In genomic region chr3:83797828-83798227, GRCm38 (mm10) we compare ENCODE assay signal across 7 mouse cellular contexts. TPM values are rescaled to one million over a fixed set of nuclear protein-coding genes. Genes with fewer than 3 reads are reported as not detected.
DNase-seq lines count a peak whose midpoint lies in the region; ATAC-seq and TF ChIP-seq lines count a peak whose summit lies in the region.

No protein-coding gene starts in this region.

- peak; percentile 76 for ATAC-seq in Patski
- ATAC-seq in hindbrain, embryonic 13.5 days (ENCODE audit: low FRiP score) = peak; percentile 73; the same call in 1 of the 2 replicates

- in situ Hi-C loops in Patski (cut with MboI; ENCODE audit: low pct_unique_long_range_greater_than_20kb) = no loop called here

- CTCF ChIA-PET in Patski (lab: Charles Lee) = interaction anchor here (0.7 to 1.8 kb wide), 20 partner anchors 8 to 328 kb away, joined by 3 to 12 read pairs (median 4); partner anchors contain the start of gene Tlr2

- peaks cover 29% of the 10 kb centered on the region for H3K27me3 ChIP-seq in Patski
- H3K27me3 ChIP-seq in hindbrain, embryonic 13.5 days = no peaks in the 10 kb centered on the region

- 0 out of 2 replicates have a peak, but pooled peaks cover 7% of the 10 kb centered on the region for H3K9me3 ChIP-seq in hindbrain, embryonic 13.5 days

- intact Hi-C loops in left cerebral cortex, postnatal 14 days (cut with DNase I) = loop anchor here (2.0 kb wide), 1 partner anchor 101 kb away; no protein-coding TSS in a partner anchor

- H3K9ac ChIP-seq in hindbrain, embryonic 13.5 days = no peak overlapping the region

- no peaks in the 10 kb centered on the region for H3K4me1 ChIP-seq in hindbrain, embryonic 13.5 days (replicated peaks)

- 7% methylated on average over 10 of the region's 10 CpGs for WGBS in hindbrain, embryonic 13.5 days

- DNase-seq in Patski (ENCODE audit: low read depth, low spot score) = peak; percentile 22
- DNase-seq in cerebellum, adult 18-20 months = peak; percentile 8 to 35
- peak; percentile 16 to 61 for DNase-seq in frontal cortex, postnatal 10 days (ENCODE audit: low spot score in 2 of 2)
- peak; percentile 31 to 63 for DNase-seq in left cerebral cortex, postnatal 14 days (ENCODE audit: low spot score in 2 of 2)
- DNase-seq in mesoderm, embryonic 11.5 days (ENCODE audit: low read depth, low spot score) = peak; percentile 78
- DNase-seq in spleen, postnatal 10 days (ENCODE audit: low spot score in 2 of 2) = peak; percentile 25 to 75

- POLR2A ChIA-PET in Patski (lab: Charles Lee) = interaction anchor here (1.0 kb wide), 1 partner anchor 101 kb away, joined by 4 read pairs; no protein-coding TSS in a partner anchor

- no peak overlapping the region for H3K4me3 ChIP-seq in hindbrain, embryonic 13.5 days

- peak; percentile 97 for TF ChIP-seq CTCF in Patski (IDR thresholded peaks at IDR 0.05)

- H3K4me2 ChIP-seq in hindbrain, embryonic 13.5 days = no peak overlapping the region

- no peaks in the 10 kb centered on the region for H3K36me3 ChIP-seq in hindbrain, embryonic 13.5 days

- H3K27ac ChIP-seq in hindbrain, embryonic 13.5 days = no peak overlapping the region

RNA-seq across cellular contexts. Expression of gene Sfrp2, which starts 31.7 kb away (rescaled TPM):
- polyA plus RNA-seq in Patski (2021) = 0.23 TPM
- polyA plus RNA-seq in hindbrain, embryonic 13.5 days (2015; fragmentation: Nextera tagmentation; extraction: Ambion mirVana) = 71.1 and 83.7 TPM in 2 replicates
- total RNA-seq in left cerebral cortex, postnatal 14 days (2021) = 1 to 10 TPM; 4.2 to 5.7 TPM

RNA-seq across cellular contexts. Expression of gene Tlr2, which starts 43.7 kb away (rescaled TPM):
- 23.1 TPM for polyA plus RNA-seq in Patski (2021)
- polyA plus RNA-seq in hindbrain, embryonic 13.5 days (2015; fragmentation: Nextera tagmentation; extraction: Ambion mirVana) = 1.1 and 1.2 TPM in 2 replicates
- total RNA-seq in left cerebral cortex, postnatal 14 days (2021) = under 1 TPM; 0.66 to 0.89 TPM

Comparison
In these comparisons a context has a peak if more than half of its experiments do, and no peak if none do; other contexts are left out.
1. DNase-seq: peak in every context shown above with its lines; median percentile 78 in mesoderm, embryonic 11.5 days; 50 in spleen, postnatal 10 days; 47 in left cerebral cortex, postnatal 14 days; 38 in frontal cortex, postnatal 10 days; 22 in Patski; 22 in cerebellum, adult 18-20 months.
2. RNA of gene Sfrp2, which starts 31.7 kb away (polyA plus RNA-seq): 71.1 to 83.7 TPM in hindbrain, embryonic 13.5 days; 0.23 TPM in Patski (single experiment); every median in the first group is over 10 times any median in the second.
3. RNA of gene Tlr2, which starts 43.7 kb away (polyA plus RNA-seq): 23.1 TPM in Patski (single experiment); 1.1 to 1.2 TPM in hindbrain, embryonic 13.5 days; every median in the first group is over 10 times any median in the second.